Mouse (Mus musculus) cerebellum, adult 11-12 months (tissue): Measurements from ENCODE around the gene Zfp13.
"Not testable (repeated sequence)": the region's sequence is repeated elsewhere in the genome, so short reads cannot be mapped to it uniquely, and the experiment has no call there.

ENCODE experiments used
- DNase-seq: peaks from one replicate; pipeline ENCODE4 v3.0.0; 2022

Gene Zfp13

DNA sequence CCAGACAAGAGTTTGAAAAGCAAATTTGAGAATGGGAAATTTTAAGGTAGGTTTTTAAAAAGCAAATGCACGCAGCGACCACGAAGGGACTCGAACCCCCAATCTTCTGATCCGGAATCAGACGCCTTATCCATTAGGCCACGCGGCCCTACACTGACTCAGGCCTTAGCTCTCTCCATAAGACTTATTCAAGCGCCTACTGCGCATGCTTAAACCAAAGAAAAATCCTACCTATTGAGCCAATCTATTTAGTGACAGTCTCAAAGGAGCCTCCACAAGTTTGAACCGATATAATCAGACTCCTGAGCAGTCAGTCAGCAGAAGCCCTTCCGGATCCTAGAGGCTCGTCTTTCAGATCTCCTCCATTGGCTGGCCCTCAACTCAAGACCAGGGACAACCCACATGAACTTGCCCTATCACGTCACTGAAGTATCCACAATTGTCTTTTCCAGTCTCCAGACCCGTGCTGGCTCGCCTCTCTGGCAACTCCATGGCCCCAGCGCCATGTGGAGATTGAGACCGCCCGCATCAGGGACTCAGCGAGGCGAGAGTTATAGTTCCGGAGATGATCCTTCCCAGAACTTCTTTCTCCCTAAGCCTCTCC lies 49.0 kb downstream of the Zfp13 start:
- DNase-seq = peak; percentile 91

DNA sequence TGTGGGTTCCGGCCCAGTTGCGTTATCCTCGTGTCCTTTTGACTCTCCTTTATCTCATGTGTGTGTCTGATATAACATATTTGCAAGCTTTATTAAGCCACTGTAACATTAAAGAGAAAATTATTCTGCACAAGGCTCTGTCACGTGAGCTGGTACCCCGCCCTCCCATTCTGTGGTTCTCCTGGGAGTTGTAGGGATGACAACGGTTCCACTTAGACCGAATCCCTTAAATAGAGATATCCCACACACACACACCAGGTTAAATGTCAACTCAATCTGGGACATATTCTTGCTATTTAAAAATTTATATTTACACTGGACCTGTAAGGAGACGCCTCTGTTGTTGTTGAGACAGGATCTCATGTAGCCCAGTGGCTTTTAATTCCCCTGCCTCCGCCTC lies 49.8 kb downstream of the Zfp13 start:
- peak; percentile 39 for DNase-seq

GRCm38 (mm10) chr17:23548615-23549014 lies 50.7 kb downstream of the Zfp13 start:
- DNase-seq = peak; percentile 83

GRCm38 (mm10) chr17:23547681-23548443 lies 51.4 kb downstream of the Zfp13 start:
- DNase-seq = no peak

GRCm38 (mm10) chr17:23546702-23547505 lies 52.4 kb downstream of the Zfp13 start:
- DNase-seq = peak; percentile 82

DNA sequence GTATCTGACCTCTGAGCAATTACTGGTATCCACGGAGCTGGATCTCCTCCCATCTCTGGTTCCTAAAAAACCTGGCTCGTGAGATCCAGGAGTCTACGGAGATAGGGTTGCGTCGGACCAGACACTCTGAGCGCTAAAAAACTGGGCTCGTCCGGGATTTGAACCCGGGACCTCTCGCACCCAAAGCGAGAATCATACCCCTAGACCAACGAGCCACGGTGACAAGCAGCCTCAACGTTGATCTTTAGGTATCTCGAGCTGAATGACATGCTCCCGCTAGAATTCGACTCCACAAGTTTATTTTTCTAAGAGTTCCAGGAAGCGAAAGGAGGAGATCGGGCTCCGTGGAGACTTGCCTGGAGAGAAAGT lies 53.0 kb downstream of the Zfp13 start:
- peak; percentile 78 for DNase-seq

- DNase-seq = no peak
Measured at GRCm38 (mm10) chr17:23545841-23546240, 53.4 kb downstream of the Zfp13 start.

DNA sequence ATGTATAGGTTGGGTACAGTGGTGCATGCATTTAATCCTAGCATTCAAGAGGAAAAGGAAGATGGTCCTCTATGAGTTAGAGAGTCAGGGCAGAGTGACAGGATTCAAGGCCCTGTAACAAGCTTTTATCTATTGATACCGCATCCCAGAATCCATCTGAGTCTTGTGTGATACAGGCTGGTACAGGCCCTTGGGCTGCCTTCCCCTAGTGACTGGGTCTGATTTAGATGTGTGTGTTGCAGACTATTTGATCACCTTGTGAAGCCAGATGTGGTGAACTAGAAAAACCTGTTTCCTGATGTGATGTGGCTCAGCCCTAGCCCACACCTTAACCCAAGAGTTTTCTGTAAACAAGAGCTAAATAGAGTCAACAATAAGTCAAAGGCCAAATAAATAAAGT lies 54.5 kb downstream of the Zfp13 start:
- DNase-seq = no peak

GRCm38 (mm10) chr17:23543983-23544382 lies 55.3 kb downstream of the Zfp13 start:
- no peak for DNase-seq

GRCm38 (mm10) chr17:23543325-23543724 lies 56.0 kb downstream of the Zfp13 start:
- no peak for DNase-seq

DNA sequence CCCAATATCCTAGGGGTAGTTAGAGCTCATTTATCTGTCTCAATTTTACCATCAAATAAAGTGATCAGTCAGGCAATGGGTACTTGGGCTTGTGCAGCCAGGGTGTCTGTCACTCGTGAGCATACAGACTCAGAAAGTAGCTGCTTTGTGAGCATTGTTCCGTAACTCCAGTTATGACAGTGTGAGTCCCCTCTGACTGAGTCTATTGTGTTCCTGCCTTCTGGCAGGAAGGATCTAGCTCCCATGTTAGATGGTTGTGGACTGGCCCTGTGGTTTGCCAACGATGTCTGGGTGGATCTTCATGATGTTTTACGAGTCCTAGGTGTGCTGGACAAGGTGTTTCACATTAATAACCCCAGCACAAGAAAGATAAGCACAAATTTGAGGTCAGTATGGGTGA lies 56.5 kb downstream of the Zfp13 start:
- DNase-seq = no peak

- DNase-seq = no peak
Measured at GRCm38 (mm10) chr17:23542004-23542720, 57.1 kb downstream of the Zfp13 start.

GRCm38 (mm10) chr17:23540605-23541475 lies 58.4 kb downstream of the Zfp13 start:
- DNase-seq = no peak

DNA sequence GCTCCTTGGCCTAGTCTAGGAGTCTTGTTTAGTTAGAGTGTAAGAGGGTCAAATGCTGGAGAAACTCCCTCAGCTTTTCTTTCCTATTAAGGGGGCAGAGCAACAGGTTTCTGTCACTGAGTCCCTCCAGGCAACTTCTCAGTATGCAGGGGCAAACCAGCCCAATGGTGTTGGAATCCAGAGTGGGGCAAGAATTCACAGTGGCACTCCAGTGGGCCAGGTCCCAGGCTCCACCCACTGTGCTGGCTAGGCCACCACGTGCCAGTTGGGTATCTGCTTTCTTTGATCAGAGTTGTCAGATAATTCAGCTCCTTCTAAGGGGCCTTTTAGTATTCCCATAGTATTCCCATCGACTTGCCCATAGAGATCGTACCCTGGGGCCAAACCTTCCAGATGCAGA lies 59.2 kb downstream of the Zfp13 start:
- no peak for DNase-seq

DNA sequence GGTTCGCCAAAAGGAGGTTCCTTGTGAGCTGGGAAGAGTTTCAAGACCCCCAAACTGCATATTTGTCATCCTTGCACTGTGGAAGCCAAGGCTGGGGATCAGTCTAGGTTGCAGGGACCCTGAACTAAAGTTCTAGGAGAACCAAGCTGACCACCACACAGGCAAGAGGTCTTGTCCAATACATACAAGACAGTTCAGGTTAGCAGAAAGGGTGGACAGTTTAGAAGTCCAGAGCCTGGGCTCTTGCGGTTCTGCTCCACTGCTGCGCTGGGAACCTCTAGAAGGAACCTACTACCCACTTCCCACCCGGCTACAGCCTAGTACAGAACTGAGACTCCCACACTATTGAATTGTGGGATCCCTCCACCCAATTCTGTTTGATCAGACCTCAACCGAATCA lies 59.7 kb downstream of the Zfp13 start:
- DNase-seq = no peak

DNA sequence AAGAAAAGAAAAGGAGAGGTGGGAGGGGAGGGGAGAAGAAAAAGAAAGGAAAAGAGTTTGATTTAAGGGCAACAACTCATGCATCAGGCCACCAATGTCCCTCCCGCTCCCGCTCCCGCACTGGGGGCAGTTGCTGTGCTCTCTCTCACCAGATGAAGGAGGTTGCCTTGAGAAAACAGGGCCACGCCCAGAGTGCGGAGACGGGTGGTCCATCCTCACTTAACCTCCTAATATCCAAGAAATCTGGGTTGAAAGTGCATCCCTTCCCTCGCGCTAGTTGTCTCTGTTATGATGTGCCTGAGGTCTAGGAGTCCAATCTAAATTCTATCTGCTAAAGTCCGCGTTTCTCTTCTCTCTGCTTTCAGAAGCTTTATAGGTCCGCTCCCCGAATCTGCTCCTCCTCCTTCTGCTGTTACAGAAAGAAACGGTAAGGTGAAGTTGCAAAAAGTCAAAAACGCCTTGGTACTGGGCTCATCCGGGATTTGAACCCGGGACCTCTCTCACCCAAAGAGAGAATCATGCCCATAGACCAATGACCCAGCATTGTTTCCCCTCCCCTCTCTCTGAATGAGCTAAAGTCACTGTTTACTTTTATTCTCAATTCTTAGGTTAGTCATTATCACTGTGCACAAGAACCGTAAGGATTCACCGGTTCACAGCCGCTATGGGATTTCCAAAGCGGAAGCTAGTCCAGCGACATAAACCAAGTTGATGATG lies 60.8 kb downstream of the Zfp13 start:
- no peak for DNase-seq

GRCm38 (mm10) chr17:23537554-23538255 lies 61.6 kb downstream of the Zfp13 start:
- DNase-seq = no peak

DNA sequence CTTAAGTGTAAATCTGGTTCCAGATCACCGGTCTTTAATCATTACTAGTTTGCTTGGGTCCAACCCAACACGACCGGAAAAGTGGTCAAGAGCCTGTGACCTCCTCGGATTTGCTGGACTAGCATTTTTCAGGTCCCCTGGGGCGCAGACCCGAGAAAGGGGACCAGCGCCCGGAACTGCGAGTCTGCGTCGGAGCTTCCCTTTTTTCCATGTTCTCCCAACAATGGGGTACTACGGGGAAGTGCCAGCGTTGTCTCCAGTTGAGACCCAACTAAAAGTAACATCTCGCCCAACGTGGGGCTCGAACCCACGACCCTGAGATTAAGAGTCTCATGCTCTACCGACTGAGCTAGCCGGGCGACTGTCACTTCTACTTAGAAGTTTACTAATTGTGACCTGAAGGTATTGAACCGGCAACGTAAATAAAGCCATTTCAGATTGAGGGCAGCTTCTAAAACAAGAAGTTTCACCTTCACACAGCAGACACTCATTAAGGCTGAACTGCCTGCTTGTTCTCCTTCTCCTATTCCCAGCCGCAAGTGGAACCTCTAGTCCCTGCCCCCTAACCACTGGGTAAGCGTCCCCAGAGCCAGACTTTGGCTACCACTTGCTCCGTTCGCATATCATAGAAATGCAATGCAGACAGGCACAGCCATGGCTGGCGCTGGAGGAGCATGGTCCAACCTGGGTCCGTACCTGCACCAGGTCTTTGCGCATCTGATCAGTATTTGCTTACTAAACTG lies 64.1 kb downstream of the Zfp13 start:
- DNase-seq = not testable (repeated sequence)

DNA sequence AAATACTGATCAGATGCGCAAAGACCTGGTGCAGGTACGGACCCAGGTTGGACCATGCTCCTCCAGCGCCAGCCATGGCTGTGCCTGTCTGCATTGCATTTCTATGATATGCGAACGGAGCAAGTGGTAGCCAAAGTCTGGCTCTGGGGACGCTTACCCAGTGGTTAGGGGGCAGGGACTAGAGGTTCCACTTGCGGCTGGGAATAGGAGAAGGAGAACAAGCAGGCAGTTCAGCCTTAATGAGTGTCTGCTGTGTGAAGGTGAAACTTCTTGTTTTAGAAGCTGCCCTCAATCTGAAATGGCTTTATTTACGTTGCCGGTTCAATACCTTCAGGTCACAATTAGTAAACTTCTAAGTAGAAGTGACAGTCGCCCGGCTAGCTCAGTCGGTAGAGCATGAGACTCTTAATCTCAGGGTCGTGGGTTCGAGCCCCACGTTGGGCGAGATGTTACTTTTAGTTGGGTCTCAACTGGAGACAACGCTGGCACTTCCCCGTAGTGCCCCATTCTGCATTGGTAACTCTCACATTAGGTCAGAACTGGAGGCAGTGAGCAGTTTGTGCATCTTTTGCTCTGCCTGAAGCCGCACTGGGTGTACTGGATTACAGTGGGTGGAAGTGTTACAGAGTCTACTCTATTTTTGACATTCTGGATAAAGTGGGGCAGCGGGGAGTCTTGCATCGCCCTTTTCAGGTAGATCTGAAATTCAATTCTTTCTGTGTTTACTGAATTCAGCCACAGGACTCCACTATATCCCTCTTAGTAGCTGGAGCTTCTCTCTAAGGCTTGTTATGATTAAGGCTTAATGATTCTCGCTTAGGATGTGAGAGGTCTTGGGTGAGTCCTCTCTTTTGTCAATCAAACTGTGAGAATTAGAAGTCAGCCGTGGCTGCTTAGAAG lies 65.4 kb downstream of the Zfp13 start:
- DNase-seq = not testable (repeated sequence)
